Mouse (Mus musculus) C2C12 (cell line): Measurements from ENCODE around the gene Dram1.

Source experiments
- CTCF ChIP-seq: IDR thresholded peaks from one replicate; pipeline ENCODE4 v1.5.1; 2011; ENCODE audit not compliant: control insufficient read depth, insufficient read depth, insufficient read length
- MYOG ChIP-seq: IDR thresholded peaks from one replicate; pipeline ENCODE4 v1.6.1; 2011; ENCODE audit not compliant: control insufficient read depth, insufficient read length; ENCODE audit errors: extremely low read depth
- USF1 ChIP-seq: IDR thresholded peaks from one replicate; pipeline ENCODE4 v1.6.1; 2011; ENCODE audit warnings: low read depth, mild to moderate bottlenecking, control low read depth, moderate library complexity

GRCm38 (mm10) chr10:88341368-88341767 is 37.5 kb downstream of the Dram1 start:
- TF ChIP-seq CTCF (no peak), USF1 (no peak), MYOG (no peak)
